Mouse (Mus musculus): ENCODE measurements around the gene Gm9736. TPM values are rescaled to one million over a fixed set of nuclear protein-coding genes. Genes with fewer than 3 reads are reported as not detected.
"Not testable (repeated sequence)": the region's sequence is repeated elsewhere in the genome, so short reads cannot be mapped to it uniquely, and the experiment has no call there.

Gm9736 gene
- polyA plus RNA-seq, 1 experiment from 2014 or later = not detected

GRCm38 (mm10) chr10:77772142-77772541 lies 21.0 kb upstream of the Gm9736 start:
- not testable (repeated sequence) for H3K9ac ChIP-seq (replicated peaks; ENCODE audit: low read length); H3K4me1 ChIP-seq (ENCODE audit: insufficient read depth, low read length); H3K4me3 ChIP-seq (ENCODE audit: low read length); H3K27me3 ChIP-seq (ENCODE audit: insufficient read depth, low read length); H3K9me3 ChIP-seq (ENCODE audit: low read length); H3K36me3 ChIP-seq (ENCODE audit: insufficient read depth, low read length); H3K4me2 ChIP-seq (replicated peaks; ENCODE audit: low read depth, low read length); ATAC-seq (ENCODE audit: low FRiP score, low TSS enrichment); H3K27ac ChIP-seq (ENCODE audit: low read length)
- 75% methylated on average over 1 of the region's 3 CpGs for WGBS

- H3K9me3 ChIP-seq (ENCODE audit: low read length); H3K27ac ChIP-seq (ENCODE audit: low read length); H3K36me3 ChIP-seq (ENCODE audit: insufficient read depth, low read length); H3K4me2 ChIP-seq (replicated peaks; ENCODE audit: low read depth, low read length); H3K27me3 ChIP-seq (ENCODE audit: insufficient read depth, low read length); H3K4me1 ChIP-seq (ENCODE audit: insufficient read depth, low read length); H3K4me3 ChIP-seq (ENCODE audit: low read length); H3K9ac ChIP-seq (replicated peaks; ENCODE audit: low read length); ATAC-seq (ENCODE audit: low FRiP score, low TSS enrichment): not testable (repeated sequence)
- no CpG with 5 or more reads among the region's 1 CpGs for WGBS
Measured at GRCm38 (mm10) chr10:77771225-77771624, 20.1 kb upstream of the Gm9736 start, which contains the start of gene Gm3238. Gene Gm3238 (minus strand): TSS chr10:77771325.

- Histone ChIP-seq H3K4me2 (replicated peaks; ENCODE audit: low read depth, low read length) (no peak overlapping the region), H3K4me3 (ENCODE audit: low read length) (no peak overlapping the region), H3K9me3 (ENCODE audit: low read length) (no peaks in the 10 kb centered on the region), H3K27me3 (ENCODE audit: insufficient read depth, low read length) (no peaks in the 10 kb centered on the region), H3K36me3 (ENCODE audit: insufficient read depth, low read length) (no peaks in the 10 kb centered on the region), H3K9ac (replicated peaks; ENCODE audit: low read length) (no peak overlapping the region), H3K4me1 (ENCODE audit: insufficient read depth, low read length) (no peaks in the 10 kb centered on the region), H3K27ac (ENCODE audit: low read length) (no peak overlapping the region)
- no peak for ATAC-seq (ENCODE audit: low FRiP score, low TSS enrichment)
- WGBS = 62% methylated on average over 1 of the region's 1 CpGs
Measured at GRCm38 (mm10) chr10:77769727-77770126, 18.6 kb upstream of the Gm9736 start.

- H3K9ac ChIP-seq (replicated peaks; ENCODE audit: low read length); H3K4me1 ChIP-seq (ENCODE audit: insufficient read depth, low read length); H3K4me3 ChIP-seq (ENCODE audit: low read length); H3K27ac ChIP-seq (ENCODE audit: low read length); H3K36me3 ChIP-seq (ENCODE audit: insufficient read depth, low read length); ATAC-seq (ENCODE audit: low FRiP score, low TSS enrichment); H3K27me3 ChIP-seq (ENCODE audit: insufficient read depth, low read length); H3K9me3 ChIP-seq (ENCODE audit: low read length); H3K4me2 ChIP-seq (replicated peaks; ENCODE audit: low read depth, low read length): not testable (repeated sequence)
- no CpG with 5 or more reads among the region's 1 CpGs for WGBS
Measured at GRCm38 (mm10) chr10:77759582-77759981, 8.4 kb upstream of the Gm9736 start, which contains the start of gene Gm3233. Gene Gm3233 (minus strand): TSS chr10:77759682.

- no peaks in the 10 kb centered on the region for H3K36me3 ChIP-seq (ENCODE audit: insufficient read depth, low read length)
- ATAC-seq (ENCODE audit: low FRiP score, low TSS enrichment) = no peak
Measured at GRCm38 (mm10) chr10:77753448-77753847, 2.3 kb upstream of the Gm9736 start.

GRCm38 (mm10) chr10:77752312-77752711 lies 1.2 kb upstream of the Gm9736 start:
- not testable (repeated sequence) for H3K4me2 ChIP-seq (replicated peaks; ENCODE audit: low read depth, low read length); H3K4me3 ChIP-seq (ENCODE audit: low read length); H3K9me3 ChIP-seq (ENCODE audit: low read length); H3K9ac ChIP-seq (replicated peaks; ENCODE audit: low read length); H3K36me3 ChIP-seq (ENCODE audit: insufficient read depth, low read length); H3K4me1 ChIP-seq (ENCODE audit: insufficient read depth, low read length); H3K27me3 ChIP-seq (ENCODE audit: insufficient read depth, low read length); ATAC-seq (ENCODE audit: low FRiP score, low TSS enrichment); H3K27ac ChIP-seq (ENCODE audit: low read length)
- 63% methylated on average over 3 of the region's 3 CpGs for WGBS

More at GRCm38 (mm10) chr10:77753448-77753847, 2.3 kb upstream of the Gm9736 start:
- H3K9me3 ChIP-seq (ENCODE audit: low read length) = no peaks in the 10 kb centered on the region
- H3K9ac ChIP-seq (replicated peaks; ENCODE audit: low read length) = no peak overlapping the region
- H3K27me3 ChIP-seq (ENCODE audit: insufficient read depth, low read length) = no peaks in the 10 kb centered on the region
- H3K4me3 ChIP-seq (ENCODE audit: low read length) = no peak overlapping the region
- no peaks in the 10 kb centered on the region for H3K4me1 ChIP-seq (ENCODE audit: insufficient read depth, low read length)
- no peak overlapping the region for H3K27ac ChIP-seq (ENCODE audit: low read length)
- H3K4me2 ChIP-seq (replicated peaks; ENCODE audit: low read depth, low read length) = no peak overlapping the region

GRCm38 (mm10) chr10:77750686-77751085 lies 468 bp downstream of the Gm9736 start:
- not testable (repeated sequence) for H3K9ac ChIP-seq (replicated peaks; ENCODE audit: low read length); H3K9me3 ChIP-seq (ENCODE audit: low read length); H3K27ac ChIP-seq (ENCODE audit: low read length); H3K4me3 ChIP-seq (ENCODE audit: low read length); H3K4me1 ChIP-seq (ENCODE audit: insufficient read depth, low read length); ATAC-seq (ENCODE audit: low FRiP score, low TSS enrichment); H3K27me3 ChIP-seq (ENCODE audit: insufficient read depth, low read length); H3K4me2 ChIP-seq (replicated peaks; ENCODE audit: low read depth, low read length); H3K36me3 ChIP-seq (ENCODE audit: insufficient read depth, low read length)
- 77% methylated on average over 1 of the region's 1 CpGs for WGBS

- H3K4me1 ChIP-seq (ENCODE audit: insufficient read depth, low read length); H3K4me3 ChIP-seq (ENCODE audit: low read length); ATAC-seq (ENCODE audit: low FRiP score, low TSS enrichment); H3K27ac ChIP-seq (ENCODE audit: low read length); H3K4me2 ChIP-seq (replicated peaks; ENCODE audit: low read depth, low read length); H3K9ac ChIP-seq (replicated peaks; ENCODE audit: low read length); H3K27me3 ChIP-seq (ENCODE audit: insufficient read depth, low read length); H3K9me3 ChIP-seq (ENCODE audit: low read length); H3K36me3 ChIP-seq (ENCODE audit: insufficient read depth, low read length): not testable (repeated sequence)
- WGBS = 65% methylated on average over 4 of the region's 5 CpGs
Measured at GRCm38 (mm10) chr10:77741924-77742688, 9.0 kb downstream of the Gm9736 start, which contains the start of gene Gm18596. Gene Gm18596 (minus strand): TSS chr10:77742638.

GRCm38 (mm10) chr10:77738929-77739328 lies 12.2 kb downstream of the Gm9736 start:
- no peak overlapping the region for H3K4me3 ChIP-seq (ENCODE audit: low read length)
- no peaks in the 10 kb centered on the region for H3K36me3 ChIP-seq (ENCODE audit: insufficient read depth, low read length)
- H3K9me3 ChIP-seq (ENCODE audit: low read length) = no peaks in the 10 kb centered on the region; the same call in 1 of the 2 replicates
- no peak overlapping the region for H3K27ac ChIP-seq (ENCODE audit: low read length)
- no peak overlapping the region for H3K9ac ChIP-seq (replicated peaks; ENCODE audit: low read length)
- no peak overlapping the region for H3K4me2 ChIP-seq (replicated peaks; ENCODE audit: low read depth, low read length)
- ATAC-seq (ENCODE audit: low FRiP score, low TSS enrichment) = no peak
- H3K27me3 ChIP-seq (ENCODE audit: insufficient read depth, low read length) = no peaks in the 10 kb centered on the region
- WGBS = 86% methylated on average over 4 of the region's 4 CpGs
- no peaks in the 10 kb centered on the region for H3K4me1 ChIP-seq (ENCODE audit: insufficient read depth, low read length)

GRCm38 (mm10) chr10:77735928-77736327 lies 15.2 kb downstream of the Gm9736 start:
- no peak overlapping the region for H3K4me3 ChIP-seq (ENCODE audit: low read length)
- H3K36me3 ChIP-seq (ENCODE audit: insufficient read depth, low read length) = no peaks in the 10 kb centered on the region
- no peak overlapping the region for H3K27ac ChIP-seq (ENCODE audit: low read length)
- no peak overlapping the region for H3K9ac ChIP-seq (replicated peaks; ENCODE audit: low read length)
- 100% methylated on average over 1 of the region's 1 CpGs for WGBS
- no peaks in the 10 kb centered on the region for H3K4me1 ChIP-seq (ENCODE audit: insufficient read depth, low read length)
- no peak for ATAC-seq (ENCODE audit: low FRiP score, low TSS enrichment)
- no peaks in the 10 kb centered on the region for H3K27me3 ChIP-seq (ENCODE audit: insufficient read depth, low read length)
- no peak overlapping the region for H3K4me2 ChIP-seq (replicated peaks; ENCODE audit: low read depth, low read length)
- H3K9me3 ChIP-seq (ENCODE audit: low read length) = no peaks in the 10 kb centered on the region; the same call in 1 of the 2 replicates
